Mouse (Mus musculus) heart, adult 2 months (tissue): ENCODE measurements around the gene Hoxd8.

Source experiments
- CTCF ChIP-seq: fragments of 200-600 bp; IDR thresholded peaks from 2 replicates; pipeline ENCODE4 v1.8.1; 2022; ENCODE audit warnings: antibody characterized with exemption, mild to moderate bottlenecking, moderate library complexity
- EP300 ChIP-seq: fragments of 200-500 bp; IDR thresholded peaks from 2 replicates; pipeline ENCODE4 v1.6.1; 2011; ENCODE audit warnings: low read depth, low read length, control low read depth; ENCODE audit not compliant: insufficient read depth
- POLR2A ChIP-seq: fragments of 200-500 bp; IDR thresholded peaks from 2 replicates; pipeline ENCODE4 v1.6.1; 2011; ENCODE audit warnings: mild to moderate bottlenecking, low read depth, low read length, control low read depth; ENCODE audit not compliant: insufficient read depth

DNA sequence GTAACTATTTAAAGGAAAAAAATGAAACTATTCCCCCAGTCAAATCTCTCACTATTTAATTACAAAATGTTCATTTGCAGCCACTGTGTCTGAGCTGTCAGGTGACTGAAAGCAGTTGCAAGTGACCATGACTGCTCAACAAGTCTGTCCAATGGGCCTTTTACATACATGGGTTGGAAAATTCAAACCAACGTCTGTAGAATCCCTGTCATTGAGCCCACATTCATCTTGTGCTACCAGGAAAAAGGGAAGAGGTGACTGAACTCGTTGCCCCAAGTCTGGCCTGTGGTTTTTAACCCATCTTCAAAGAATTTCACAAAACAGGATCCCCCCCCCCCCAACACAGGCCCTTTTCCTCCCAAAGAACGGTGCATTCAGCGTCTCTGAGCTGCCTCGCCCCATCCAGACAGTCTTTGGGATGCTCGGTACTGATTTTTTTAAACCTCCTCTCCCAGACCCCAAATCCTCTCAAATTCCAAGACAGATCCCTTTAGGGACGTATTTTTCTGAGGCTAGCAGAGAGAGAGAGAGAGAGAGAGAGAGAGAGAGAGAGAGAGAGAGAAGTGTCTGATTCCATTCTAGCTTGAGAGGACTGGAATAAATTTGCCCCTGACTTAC, 8.5 kb upstream of the Hoxd8 start:
- TF ChIP-seq CTCF (no peak), EP300 (no peak), POLR2A (no peak)
